Mouse (Mus musculus) small intestine, adult 2 months (tissue): Measurements from ENCODE around the gene Plppr5. TPM values are rescaled to one million over a fixed set of nuclear protein-coding genes. Genes with fewer than 3 reads are reported as not detected.

ENCODE experiments used
- H3K27ac ChIP-seq: fragments of 200-500 bp; 2 replicates; pipeline ENCODE4 v1.5.1; 2012; ENCODE audit warnings: low read depth, low read length, control low read depth, inconsistent platforms; ENCODE audit not compliant: insufficient read depth
- H3K27me3 ChIP-seq: fragments of 200-500 bp; 2 replicates; pipeline ENCODE4 v1.6.1; 2012; ENCODE audit warnings: mild to moderate bottlenecking, moderate library complexity, low read length, inconsistent platforms; ENCODE audit not compliant: control insufficient read depth, insufficient read depth
- H3K36me3 ChIP-seq: fragments of 200-500 bp; 2 replicates; pipeline ENCODE4 v1.6.1; 2012; ENCODE audit warnings: mild to moderate bottlenecking, low read length, control low read depth, inconsistent platforms; ENCODE audit not compliant: control insufficient read depth, insufficient read depth
- H3K4me1 ChIP-seq: fragments of 200-500 bp; 2 replicates; pipeline ENCODE4 v1.6.1; 2012; ENCODE audit warnings: low read length, inconsistent platforms, mixed read lengths; ENCODE audit not compliant: control insufficient read depth, insufficient read depth, insufficient read length
- H3K4me3 ChIP-seq: fragments of 200-500 bp; 2 replicates; pipeline ENCODE4 v1.5.1; 2012; ENCODE audit warnings: low read depth, mild to moderate bottlenecking, control low read depth, inconsistent platforms, low read length, moderate library complexity
- CTCF ChIP-seq: fragments of 200-500 bp; IDR thresholded peaks from 2 replicates; pipeline ENCODE4 v1.5.1; 2012; ENCODE audit warnings: low read depth, mild to moderate bottlenecking, control low read depth, inconsistent platforms, low read length, moderate library complexity, mixed read lengths; ENCODE audit not compliant: insufficient replicate concordance, insufficient read length; ENCODE audit errors: extremely low read depth
- POLR2A ChIP-seq: fragments of 200-500 bp; IDR thresholded peaks from 2 replicates; pipeline ENCODE4 v1.6.1; 2012; ENCODE audit warnings: low read depth, mild to moderate bottlenecking, control low read depth, inconsistent platforms, low read length, moderate library complexity
- WGBS: fragments of 180-500 bp; shearing (Covaris S2); methylation state at CpG from one replicate; pipeline ENCODE4 v1.1.7; 2018; 5-methylcytosine and 5-hydroxymethylcytosine counted together
- polyA plus RNA-seq: library from polyadenylated mRNA; depleted of rRNA; stranded (reverse); fragments of >200 nt; gene quantifications from 2 replicates; pipeline ENCODE4 v1.2.3, GENCODE M21; 2012; rRNA removed

The Plppr5 gene
- polyA plus RNA-seq, 1 experiment, result 0.25 TPM

DNA sequence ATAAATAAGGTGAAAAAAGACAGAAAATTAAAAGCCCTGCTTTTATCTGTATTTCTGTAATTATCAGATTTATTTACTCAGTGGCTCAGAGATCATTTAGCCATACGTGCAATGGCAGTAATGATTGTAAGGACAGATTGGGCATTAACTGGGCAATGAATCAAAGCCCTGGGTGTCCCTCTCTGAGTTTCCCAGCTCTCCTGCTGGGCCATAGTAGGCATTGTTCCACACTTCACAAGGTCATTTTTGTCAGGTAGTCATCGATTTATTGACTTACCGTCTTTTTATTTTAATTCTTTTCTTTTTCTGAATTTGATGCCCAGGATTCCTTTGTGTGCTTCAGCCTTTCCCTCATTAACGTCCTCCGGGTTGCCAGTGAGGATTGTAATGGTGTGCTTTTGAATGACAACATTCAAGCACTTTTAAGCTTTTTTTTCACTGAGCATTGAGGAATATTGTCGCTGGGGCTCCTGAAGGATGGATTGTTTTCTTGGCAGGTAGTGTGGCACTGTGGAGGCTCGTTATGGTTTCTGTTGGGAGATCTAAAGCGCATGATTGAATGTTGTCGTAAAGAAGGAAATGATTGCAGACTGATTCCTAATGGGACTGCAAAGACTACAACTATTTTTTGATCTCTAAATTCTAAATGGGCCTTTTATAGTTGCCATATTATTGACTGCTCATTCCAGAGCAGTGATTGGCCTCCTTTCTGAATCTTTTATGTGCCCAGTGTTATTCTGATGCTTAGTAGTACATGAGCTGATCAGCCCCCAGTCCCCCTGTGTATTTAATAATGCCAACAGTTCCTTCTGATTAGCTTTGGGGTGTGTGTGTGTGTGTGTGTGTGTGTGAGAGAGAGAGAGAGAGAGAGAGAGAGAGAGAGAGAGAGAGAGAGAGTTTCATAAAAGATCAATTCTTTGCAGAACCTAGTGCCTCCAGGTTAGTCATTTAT, 154.8 kb downstream of the Plppr5 start:
- Histone ChIP-seq H3K27ac (no peak overlapping the region), H3K27me3 (no peaks in the 10 kb centered on the region), H3K36me3 (no peaks in the 10 kb centered on the region), H3K4me3 (no peak overlapping the region), H3K4me1 (no peaks in the 10 kb centered on the region)
- 76% methylated on average over 9 of the region's 9 CpGs for WGBS
- TF ChIP-seq CTCF, result no peak
- no peak for TF ChIP-seq POLR2A

DNA sequence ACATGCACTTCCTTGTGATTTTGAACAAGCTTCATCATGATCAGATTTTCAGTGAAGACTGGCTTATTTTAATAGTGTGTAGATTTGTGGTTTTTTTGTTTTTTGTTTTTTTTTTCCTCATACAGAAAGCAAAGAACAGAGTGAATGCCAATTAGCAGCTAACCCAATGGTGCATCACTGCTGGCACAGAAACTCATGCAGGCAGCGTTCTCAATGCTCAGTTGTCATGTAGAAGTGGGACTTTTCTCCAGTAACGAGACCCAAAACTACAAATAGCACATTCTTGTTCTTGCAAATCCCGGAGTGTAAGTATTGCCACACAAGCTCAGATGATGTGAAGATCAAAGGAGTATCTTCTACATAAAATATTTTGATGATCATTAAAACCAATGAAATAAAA, 156.9 kb downstream of the Plppr5 start:
- Histone ChIP-seq H3K4me1 (no peaks in the 10 kb centered on the region), H3K27me3 (no peaks in the 10 kb centered on the region), H3K4me3 (no peak overlapping the region), H3K27ac (no peak overlapping the region), H3K36me3 (no peaks in the 10 kb centered on the region)
- no peak for TF ChIP-seq POLR2A
- 80% methylated on average over 3 of the region's 3 CpGs for WGBS

DNA sequence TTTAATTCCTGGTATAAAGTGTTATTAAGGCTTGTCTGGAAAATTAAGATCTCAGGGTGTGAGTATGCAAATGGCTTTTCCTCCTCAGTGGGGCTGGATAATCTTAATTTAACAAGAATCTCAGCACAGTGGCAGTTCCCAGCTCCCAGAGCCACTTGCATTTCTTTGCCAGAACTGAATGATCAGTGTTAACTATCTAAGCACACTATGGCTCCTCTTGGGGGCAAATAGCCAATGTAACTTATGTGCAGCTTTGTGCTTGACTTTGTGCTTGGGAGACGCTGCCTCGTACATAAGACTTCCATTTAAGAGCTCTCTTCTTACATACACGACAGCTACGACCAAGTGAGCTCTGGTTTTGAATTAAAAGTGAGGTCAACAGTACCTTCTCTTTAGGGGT, 158.0 kb downstream of the Plppr5 start:
- Histone ChIP-seq H3K36me3 (no peaks in the 10 kb centered on the region), H3K27me3 (no peaks in the 10 kb centered on the region), H3K4me3 (no peak overlapping the region), H3K27ac (no peak overlapping the region), H3K4me1 (no peaks in the 10 kb centered on the region)
- WGBS, result 81% methylated on average over 4 of the region's 4 CpGs
- TF ChIP-seq CTCF (no peak), POLR2A (no peak)

Other genes starting within 250 kb of the Plppr5 start
- gene Plppr4, start 214.0 kb upstream of the Plppr5 start, polyA plus RNA-seq, result 0.03 TPM in 1 of 2 replicates, not detected in the other